In genomic region chr5:144946032-144946431, GRCm38 (mm10) we compare ENCODE assay signal across 10 mouse cellular contexts. TPM values are rescaled to one million over a fixed set of nuclear protein-coding genes. Genes with fewer than 3 reads are reported as not detected.
DNase-seq lines count a peak whose midpoint lies in the region; ATAC-seq and TF ChIP-seq lines count a peak whose summit lies in the region.
"Had no signal": no experiment of that assay in that cellular context is flagged by ENCODE, and none has a peak within 500 bp of the region (broad histone marks: within the 10 kb centered on the region; RNA-seq: fewer than 3 reads in every experiment).

No protein-coding gene starts in this region.

- H3K4me3 ChIP-seq in heart, embryonic 16.5 days (ENCODE audit: low read length) = no peak overlapping the region
- H3K4me3 ChIP-seq in intestine, embryonic 16.5 days (ENCODE audit: low read length) = no peak overlapping the region
- H3K4me3 ChIP-seq: megakaryocyte, embryonic 14.5 days had no signal

- peak; percentile 52; the same call in 1 of the 2 replicates for ATAC-seq in heart, embryonic 16.5 days (replicated peaks; ENCODE audit: extremely low read depth, insufficient read depth, low FRiP score)
- ATAC-seq in Patski = peak; percentile 58
- ATAC-seq in intestine, embryonic 16.5 days = no peak

- DNase-seq in heart, adult 8-10 months (ENCODE audit: low spot score) = no peak
- DNase-seq in Patski (ENCODE audit: low read depth, low spot score) = no peak
- DNase-seq in cerebellum, adult 11-12 months = peak; percentile 39
- peak; percentile 37 to 58 for DNase-seq in layer of hippocampus, postnatal 10 days (ENCODE audit: low spot score in 2 of 2)
- no peak for DNase-seq in urinary bladder, postnatal 10 days (ENCODE audit: low spot score)
- no peak for DNase-seq in thymus, postnatal 14 days

- H3K36me3 ChIP-seq in heart, embryonic 16.5 days (ENCODE audit: control insufficient read depth, insufficient read depth) = no peaks in the 10 kb centered on the region
- no peaks in the 10 kb centered on the region for H3K36me3 ChIP-seq in intestine, embryonic 16.5 days (ENCODE audit: control insufficient read depth, insufficient read depth, low read length)
- H3K36me3 ChIP-seq: G1E had no signal

- in situ Hi-C loops in Patski (cut with MboI; ENCODE audit: low pct_unique_long_range_greater_than_20kb) = no loop called here

- CTCF ChIA-PET in Patski (lab: Charles Lee) = interaction anchor here (1.2 to 2.2 kb wide), 6 partner anchors 9 to 32 kb away, joined by 3 to 7 read pairs (median 5); no protein-coding TSS in a partner anchor

- H3K4me2 ChIP-seq in heart, embryonic 16.5 days (ENCODE audit: low read depth, low read length) = no peak overlapping the region
- H3K4me2 ChIP-seq in intestine, embryonic 16.5 days (ENCODE audit: low read depth, low read length) = no peak overlapping the region

- no peak for TF ChIP-seq CTCF in Patski (IDR thresholded peaks at IDR 0.05)

- WGBS in heart, embryonic 16.5 days = 53% methylated on average over 4 of the region's 4 CpGs
- 73% methylated on average over 4 of the region's 4 CpGs for WGBS in intestine, embryonic 16.5 days

- no peaks in the 10 kb centered on the region for H3K27me3 ChIP-seq in heart, embryonic 16.5 days (ENCODE audit: control insufficient read depth, insufficient read depth, low read length)
- no peaks in the 10 kb centered on the region for H3K27me3 ChIP-seq in Patski
- no peaks in the 10 kb centered on the region for H3K27me3 ChIP-seq in intestine, embryonic 16.5 days (replicated peaks; ENCODE audit: control insufficient read depth, insufficient read depth, low read length)

- no peak overlapping the region for H3K27ac ChIP-seq in heart, embryonic 16.5 days (ENCODE audit: low read length)
- H3K27ac ChIP-seq in intestine, embryonic 16.5 days (ENCODE audit: low read length) = no peak overlapping the region

- H3K4me1 ChIP-seq in heart, embryonic 16.5 days (ENCODE audit: control insufficient read depth, insufficient read depth, low read length) = peaks cover 23% of the 10 kb centered on the region
- H3K4me1 ChIP-seq in intestine, embryonic 16.5 days (ENCODE audit: control insufficient read depth, insufficient read depth, low read length) = peaks cover 33% of the 10 kb centered on the region

- POLR2A ChIA-PET in Patski (lab: Charles Lee) = interaction anchor here (0.9 to 1.8 kb wide), 2 partner anchors 11 to 43 kb away, joined by 3 to 5 read pairs; no protein-coding TSS in a partner anchor

- no peaks in the 10 kb centered on the region for H3K9me3 ChIP-seq in heart, embryonic 16.5 days (replicated peaks; ENCODE audit: control insufficient read depth, low read length)
- no peaks in the 10 kb centered on the region for H3K9me3 ChIP-seq in intestine, embryonic 16.5 days (ENCODE audit: control insufficient read depth, low read length)
- H3K9me3 ChIP-seq: G1E had no signal

- H3K9ac ChIP-seq in heart, embryonic 16.5 days (ENCODE audit: low read length) = no peak overlapping the region
- no peak overlapping the region for H3K9ac ChIP-seq in intestine, embryonic 16.5 days (ENCODE audit: low read depth, low read length)

RNA-seq across cellular contexts. Expression of gene Smurf1, which starts 19.6 kb away (rescaled TPM):
- polyA plus RNA-seq in heart, embryonic 16.5 days (2015; fragmentation: Nextera tagmentation; extraction: Ambion mirVana) = 9.3 and 13.5 TPM in 2 replicates
- 10 to 100 TPM; 29.5 to 34.9 (median 30.3) TPM for total RNA-seq in heart, adult 8-10 months (2022)
- 50.0 TPM for polyA plus RNA-seq in Patski (2021)
- 10 to 100 TPM; 41.9 to 42.3 TPM for total RNA-seq in layer of hippocampus, postnatal 10 days (2021)
- 3.5 and 5.0 TPM in 2 replicates for polyA plus RNA-seq in intestine, embryonic 16.5 days (2015; fragmentation: Nextera tagmentation; extraction: Ambion mirVana)

Comparison
In these comparisons a context has a peak if more than half of its experiments do, and no peak if none do; other contexts are left out.
1. DNase-seq: peak in cerebellum, adult 11-12 months (single experiment) and layer of hippocampus, postnatal 10 days (2 of 2); none in heart, adult 8-10 months (single experiment), Patski (single experiment), urinary bladder, postnatal 10 days (single experiment) and thymus, postnatal 14 days (single experiment).